Mouse (Mus musculus) embryo, embryonic 10.5 days (tissue): ENCODE measurements at regions not wholly inside any gene's neighbourhood (a gene's known extent, or its start where the extent isn't known, plus 50 kb on each side); places are given as distances from the start of the nearest gene placed in this dataset.

ENCODE experiments used
- DNase-seq: peaks from one replicate; pipeline ENCODE4 v3.0.0-alpha.2; 2015; ENCODE audit warnings: low spot score

DNA sequence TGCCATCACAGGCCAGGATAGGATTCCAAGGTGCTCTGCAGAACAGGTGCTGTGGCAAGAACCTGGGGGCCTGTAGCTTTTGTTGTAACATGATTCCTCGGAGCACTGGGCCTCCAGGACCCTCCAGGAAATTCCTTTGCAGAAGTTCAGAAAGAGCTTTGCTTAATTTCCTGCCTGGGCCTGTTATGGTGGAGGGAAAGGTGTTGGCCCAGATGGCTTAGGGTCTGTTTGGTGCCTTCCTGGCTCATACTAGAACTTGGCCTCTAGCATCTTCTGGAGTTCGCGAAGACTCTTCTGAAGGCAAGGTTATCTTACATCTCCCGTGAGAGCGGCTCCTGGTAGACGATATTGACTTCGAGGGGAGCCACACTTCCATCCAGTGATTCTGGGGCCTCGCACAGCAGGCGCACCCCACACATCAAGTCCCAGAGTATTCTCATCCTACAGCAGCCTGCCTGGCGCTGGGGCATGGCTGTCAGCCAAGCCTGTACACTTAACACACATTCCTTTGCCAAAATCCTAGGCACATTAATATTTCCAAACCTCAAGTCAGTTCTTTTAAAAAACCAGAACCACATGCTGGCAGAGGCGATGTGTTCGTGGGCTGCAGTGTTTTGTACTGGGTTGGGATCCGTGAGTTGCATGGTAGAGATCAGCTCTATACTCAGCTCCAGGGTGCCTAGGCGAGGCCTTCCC is 54.5 kb upstream of the Cxcl14 start:
- DNase-seq: no peak

DNA sequence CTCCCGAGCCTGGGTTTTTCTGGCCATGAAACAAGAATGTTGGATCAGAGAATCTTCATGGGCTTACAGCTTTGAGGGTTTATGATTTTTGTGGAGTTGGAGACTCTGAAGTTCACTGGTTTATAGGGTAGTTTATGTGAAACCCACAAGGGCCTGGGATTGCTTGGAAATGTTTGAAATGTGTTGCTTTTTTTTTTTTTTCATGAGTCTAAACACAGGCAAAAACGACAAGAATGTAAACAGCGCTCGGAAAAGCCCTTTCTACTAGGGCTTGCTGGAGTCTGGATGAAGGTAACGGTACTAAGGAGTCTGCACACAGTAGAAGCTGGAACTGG is 55.0 kb upstream of the Cxcl14 start:
- no peak for DNase-seq

DNA sequence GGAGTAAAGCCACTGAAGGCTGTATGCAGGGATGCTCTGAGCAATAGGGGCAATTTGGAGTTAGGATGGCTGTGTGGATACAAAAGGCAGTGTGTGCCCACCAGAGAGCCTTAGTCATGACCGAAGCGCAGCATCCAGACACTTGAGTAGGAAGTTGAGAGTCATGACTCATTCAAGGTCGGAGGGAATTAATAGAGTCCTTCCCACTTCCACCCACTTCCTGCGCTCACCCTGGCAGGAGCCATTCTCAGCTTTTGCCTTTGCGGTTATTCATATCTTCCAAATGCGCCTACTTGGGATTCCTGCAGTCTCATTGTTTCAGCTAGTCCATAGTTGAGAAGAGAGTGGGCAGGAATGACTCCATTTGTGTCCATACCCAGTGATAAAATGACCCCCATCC is 56.1 kb upstream of the Cxcl14 start:
- DNase-seq: no peak

DNA sequence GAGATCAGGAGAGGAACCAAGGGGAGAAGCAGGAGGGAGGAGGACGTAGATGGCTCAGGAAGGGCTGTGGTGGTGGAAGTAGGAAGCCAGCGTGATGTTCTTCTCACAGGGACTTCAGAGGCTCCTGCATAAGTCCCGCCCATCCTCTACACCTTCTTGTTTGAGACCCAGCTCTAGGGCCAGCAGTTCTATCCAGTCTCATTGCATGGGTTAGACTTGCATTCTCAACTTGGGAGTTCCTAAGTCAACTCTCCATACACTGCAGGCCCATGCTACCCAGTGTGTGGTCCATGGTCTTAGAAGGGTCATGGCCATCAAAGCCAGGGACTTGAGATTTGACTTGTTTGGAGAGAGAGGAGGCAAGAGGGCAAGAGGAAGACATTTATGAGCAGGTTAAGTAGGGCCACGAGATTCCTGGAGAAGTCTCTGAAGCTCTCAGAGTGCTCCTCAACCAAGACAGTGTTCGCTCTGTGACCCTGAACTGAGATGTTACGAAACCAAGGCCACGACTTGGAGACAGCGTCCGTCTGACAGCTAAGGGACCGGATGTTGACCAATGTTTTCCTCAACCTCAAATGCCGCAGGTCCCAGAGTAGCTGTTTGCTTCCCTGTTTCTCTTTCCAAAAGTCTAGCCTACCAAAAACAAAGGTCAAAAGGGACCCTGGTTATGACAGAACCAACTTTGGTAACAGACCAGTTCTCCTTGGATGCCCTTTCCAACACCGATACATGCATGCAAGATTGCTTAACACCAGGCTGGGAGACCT is 56.7 kb upstream of the Cxcl14 start:
- DNase-seq: no peak

DNA sequence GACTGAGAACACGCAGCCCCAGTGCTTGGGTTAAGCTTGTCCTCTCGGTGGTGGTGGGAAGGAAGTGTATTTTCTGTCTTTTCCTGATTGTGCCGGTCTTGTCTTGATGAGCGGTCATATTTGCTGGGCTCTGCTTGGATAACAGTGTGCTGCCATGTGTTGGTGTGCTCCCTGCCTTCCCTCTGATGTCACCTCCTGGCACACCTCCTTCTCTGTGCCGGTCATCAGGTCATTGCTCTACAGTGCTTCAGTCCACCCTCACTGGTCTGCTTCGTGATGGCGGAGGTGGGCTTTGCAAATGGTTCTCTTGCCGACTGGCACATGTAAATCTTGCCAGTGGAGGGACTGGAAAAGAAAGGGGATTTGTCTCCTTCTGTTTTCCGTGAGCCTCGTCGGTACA is 57.6 kb upstream of the Cxcl14 start:
- no peak for DNase-seq

DNA sequence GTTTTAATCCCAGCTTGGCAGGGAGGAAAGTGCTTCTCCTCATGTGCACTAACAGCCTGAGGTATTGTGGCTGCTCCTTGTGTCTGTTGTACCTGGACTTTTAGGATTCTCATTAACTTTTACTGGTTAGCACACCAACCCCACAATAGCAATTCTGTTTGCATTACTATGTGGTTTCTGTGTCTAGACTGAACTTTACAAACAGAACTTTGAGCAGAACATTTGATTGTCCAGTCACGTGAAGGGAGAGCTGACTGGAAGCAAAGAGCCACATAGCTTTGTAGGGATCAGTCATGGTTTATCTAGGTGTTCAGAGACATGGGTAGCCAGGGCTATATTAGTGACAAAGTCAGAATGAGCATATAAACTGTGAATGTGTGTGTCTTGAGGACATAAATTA is 58.3 kb upstream of the Cxcl14 start:
- DNase-seq: no peak

DNA sequence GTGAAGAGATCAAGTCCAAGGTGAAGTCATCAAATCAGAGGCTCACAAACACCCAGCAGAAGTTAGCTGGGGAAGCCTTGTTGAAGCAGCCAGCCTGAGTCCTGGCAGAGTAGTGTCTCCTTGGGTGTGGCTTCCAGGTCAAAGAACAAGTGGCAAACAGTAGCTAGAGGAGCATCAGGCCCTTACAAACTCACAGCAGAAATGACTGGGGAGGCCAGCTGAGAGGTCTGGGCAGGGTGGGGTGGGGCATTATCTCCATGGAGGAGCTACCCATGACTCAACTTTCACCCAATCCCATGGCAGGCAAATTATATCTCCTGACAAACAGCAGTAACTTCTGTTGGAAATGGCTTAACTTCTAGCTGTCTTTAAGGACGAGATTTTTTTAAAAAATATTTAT is 60.6 kb upstream of the Cxcl14 start:
- no peak for DNase-seq

DNA sequence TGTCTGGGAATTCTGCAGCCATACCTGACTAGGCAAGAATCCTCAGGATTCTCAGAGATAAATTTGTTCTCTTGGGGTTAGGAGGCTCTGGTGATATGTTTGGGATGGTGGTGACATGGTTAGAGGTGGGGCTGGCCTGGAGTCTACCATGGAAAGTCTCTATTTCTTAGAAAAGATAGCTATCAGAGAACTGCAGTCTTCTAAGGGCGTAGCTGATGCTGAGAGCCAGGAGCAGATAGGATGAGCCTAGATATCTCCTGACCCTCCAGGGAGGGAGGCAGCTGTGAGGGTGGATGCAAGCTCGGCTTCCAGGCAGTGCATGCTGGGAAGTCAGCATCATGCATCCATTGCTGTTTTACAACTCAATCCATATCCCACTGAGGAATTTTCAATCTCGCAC is 61.6 kb upstream of the Cxcl14 start:
- DNase-seq: no peak

DNA sequence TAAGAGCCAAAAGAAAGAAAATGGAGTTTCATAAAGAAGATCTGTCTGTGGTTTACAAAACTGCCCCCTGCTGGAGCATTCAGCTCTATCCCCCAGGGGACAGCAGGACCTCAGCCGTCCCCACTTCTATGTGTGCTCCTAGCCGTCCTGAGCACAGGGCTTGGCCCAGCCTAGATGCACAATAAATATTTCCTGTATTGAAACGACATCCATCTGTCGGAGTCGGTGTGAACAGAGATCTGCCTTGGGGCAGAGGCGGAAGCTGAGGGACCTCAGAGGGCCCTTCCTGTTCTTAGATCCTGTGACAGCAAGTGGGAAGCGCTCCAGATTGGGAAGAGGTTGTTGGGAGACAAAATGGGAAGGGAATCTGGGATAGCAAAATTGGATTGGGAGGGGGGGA is 62.5 kb upstream of the Cxcl14 start:
- no peak for DNase-seq

DNA sequence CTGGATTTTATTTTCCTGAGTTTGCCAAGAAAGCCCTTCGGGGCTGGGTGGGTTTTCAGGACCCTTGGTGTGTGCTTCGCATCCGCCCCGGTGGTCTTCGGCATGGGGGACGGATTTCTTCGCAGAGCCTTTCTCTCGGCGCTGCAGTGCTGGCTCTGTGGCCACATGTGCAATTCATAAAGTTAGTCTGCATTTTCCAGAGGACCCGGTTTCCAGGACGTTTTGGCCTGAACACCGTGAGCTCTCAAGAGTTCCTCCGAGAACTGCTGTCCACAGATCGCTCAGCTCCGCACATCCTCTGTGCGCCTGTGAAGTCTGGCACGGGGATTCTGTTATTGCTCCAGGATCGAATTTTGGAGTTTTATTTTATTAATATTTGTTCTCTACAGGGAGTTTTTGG is 63.2 kb upstream of the Cxcl14 start:
- DNase-seq: no peak

DNA sequence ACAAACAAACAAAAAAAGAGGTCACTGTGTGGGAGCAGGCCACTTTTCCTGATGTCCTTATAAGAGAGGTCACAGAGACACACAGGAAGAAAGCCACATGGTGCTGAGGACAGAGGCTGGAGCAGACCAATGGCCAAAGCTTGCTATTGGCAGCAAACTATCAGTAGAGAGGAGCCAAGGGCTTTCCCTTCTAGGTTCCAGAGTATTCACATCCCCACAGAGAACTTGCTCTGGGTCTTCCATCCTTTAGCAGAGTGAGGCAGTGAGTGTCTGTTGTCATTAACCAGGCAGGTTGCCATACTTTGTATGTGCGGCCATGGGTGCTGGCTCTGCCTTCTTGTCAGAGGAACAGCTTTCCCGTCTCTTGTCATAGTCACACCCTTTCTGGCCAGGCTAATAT is 64.5 kb upstream of the Cxcl14 start:
- no peak for DNase-seq

DNA sequence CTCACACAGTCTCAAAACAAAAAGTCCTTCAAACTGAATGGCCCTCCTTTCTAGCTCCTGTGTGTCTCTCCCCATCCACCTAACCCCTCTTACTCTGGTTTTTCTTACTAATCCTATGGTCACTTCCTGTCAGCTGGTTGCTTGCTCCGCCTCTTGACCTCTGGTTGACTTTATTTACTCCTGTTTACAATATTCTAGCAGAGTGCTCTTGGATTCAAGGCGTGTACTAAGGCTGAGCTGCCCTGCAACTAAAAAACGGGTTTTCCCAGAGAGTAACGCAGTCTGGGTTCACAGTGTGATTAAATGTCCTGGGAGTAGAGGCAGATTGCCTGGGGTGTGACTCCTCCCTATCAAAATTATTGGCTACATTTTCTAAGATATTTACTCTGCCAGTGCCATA is 64.2 kb upstream of the Gm3045 start:
- no peak for DNase-seq

DNA sequence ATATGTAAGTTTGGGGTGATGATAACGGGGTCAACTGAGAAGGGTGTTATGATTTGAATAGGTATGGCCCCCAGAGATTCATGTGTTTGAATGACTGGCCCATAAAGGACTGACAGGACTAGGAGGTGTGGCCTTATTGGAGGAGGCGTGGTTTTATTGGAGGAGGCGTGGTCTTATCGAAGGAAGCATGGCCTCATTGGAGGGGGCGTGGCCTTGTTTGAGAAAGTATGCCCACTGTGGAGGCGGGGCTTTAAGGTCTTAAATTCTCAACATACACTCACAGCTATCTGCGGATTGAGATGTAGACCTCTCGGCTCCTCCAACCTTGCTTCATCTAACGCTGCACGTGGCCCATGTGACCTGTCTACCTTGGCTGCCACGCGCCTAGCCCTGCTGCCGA is 63.7 kb upstream of the Gm3045 start:
- DNase-seq: no peak

DNA sequence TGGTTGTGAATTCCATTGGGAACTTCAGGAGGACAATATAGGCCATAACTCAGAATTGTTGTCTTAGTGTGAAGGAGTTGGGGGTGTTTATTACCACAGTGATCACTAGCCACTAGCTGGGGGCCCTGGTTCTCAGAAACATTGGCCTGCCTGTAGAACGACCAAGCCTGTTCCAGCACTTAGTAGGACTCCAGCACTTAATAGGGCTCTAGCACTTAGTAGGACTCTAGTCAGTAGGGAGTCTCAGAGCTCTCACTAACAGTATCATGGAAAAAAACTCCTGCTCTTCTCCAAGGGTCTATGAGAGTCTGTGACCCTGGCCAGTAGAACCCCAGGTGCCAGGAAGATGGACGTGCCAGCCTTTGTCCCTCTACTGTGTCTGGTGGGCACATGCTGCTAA is 56.8 kb upstream of the Gm3045 start:
- DNase-seq: no peak

DNA sequence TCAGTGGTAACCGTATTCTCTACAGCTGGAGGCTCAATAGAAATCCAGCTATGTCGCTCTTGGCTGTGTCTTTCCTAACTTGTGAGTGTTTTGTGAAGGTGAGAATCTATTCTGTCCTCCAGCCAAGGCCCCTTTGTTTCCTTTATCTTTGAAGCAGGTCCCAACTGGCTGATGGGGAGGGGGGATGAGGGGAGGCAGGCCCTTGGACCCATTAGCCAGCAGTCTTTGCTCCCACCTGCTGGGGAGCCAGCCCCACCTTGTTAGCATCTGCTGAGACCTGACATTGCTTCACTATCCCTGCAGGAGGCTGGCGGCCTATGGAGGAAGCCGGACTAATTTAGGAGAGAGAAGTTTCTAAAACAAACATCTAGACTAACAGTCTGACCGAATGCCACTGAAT is 55.0 kb upstream of the Gm3045 start:
- DNase-seq: no peak

DNA sequence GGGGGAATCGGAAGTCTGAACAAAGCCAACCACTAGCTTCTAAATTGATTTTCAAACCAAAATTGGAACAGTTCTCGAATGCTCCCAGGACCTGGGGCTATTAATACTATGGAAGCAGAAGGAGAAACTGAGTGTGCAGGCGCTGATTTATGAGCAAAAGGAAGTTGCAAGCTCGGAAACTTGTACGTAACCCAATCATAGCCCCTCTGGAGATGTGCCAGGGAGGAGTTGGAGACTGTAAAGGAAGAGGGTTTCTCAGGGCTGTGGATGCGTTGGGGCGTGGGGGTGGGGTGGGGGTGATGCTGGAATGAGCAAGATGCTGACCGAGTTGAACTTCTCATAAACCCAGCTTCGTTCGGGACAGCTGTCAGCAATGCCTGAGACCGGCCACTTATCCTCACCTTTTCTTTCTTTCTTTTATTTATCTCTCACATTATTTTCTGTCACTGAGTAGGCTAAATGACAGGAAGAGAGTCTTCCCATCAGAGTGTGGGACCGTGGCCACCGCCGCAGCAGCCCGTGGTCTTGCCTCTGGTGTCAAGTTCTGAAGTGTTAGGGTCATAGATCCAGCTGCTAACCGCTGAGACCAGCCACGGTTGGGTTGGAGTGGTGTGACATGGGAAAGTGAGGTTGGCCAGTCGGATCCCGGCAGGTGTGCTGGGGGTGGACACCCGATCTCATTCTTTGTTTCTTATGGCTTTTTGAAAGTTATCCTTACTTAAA is 54.2 kb upstream of the Gm3045 start:
- DNase-seq: no peak

DNA sequence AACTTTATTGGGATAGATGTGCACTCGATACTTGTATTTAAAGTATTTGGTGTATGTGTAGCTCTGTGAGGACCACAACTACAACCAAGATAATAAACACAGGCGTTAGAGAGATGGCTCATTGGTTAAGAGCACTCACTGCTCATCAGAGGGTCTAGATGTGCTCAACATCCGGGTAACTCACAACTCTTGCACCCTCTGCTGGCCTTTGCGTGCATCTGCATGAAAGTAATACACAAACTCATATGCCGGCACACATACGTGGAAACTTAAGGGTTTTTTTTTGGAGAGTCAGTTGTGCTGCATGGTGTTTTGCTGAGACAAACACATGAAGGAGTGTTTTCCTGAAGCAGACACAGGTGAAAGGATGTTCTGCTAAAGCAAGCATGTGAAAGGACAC is 53.7 kb upstream of the Gm3045 start:
- DNase-seq: peak; percentile 54
